Mouse (Mus musculus) midbrain, embryonic 13.5 days (tissue): ENCODE results near the gene Pigf. TPM values are rescaled to one million over a fixed set of nuclear protein-coding genes. Genes with fewer than 3 reads are reported as not detected.
"Not testable (repeated sequence)": the region's sequence is repeated elsewhere in the genome, so short reads cannot be mapped to it uniquely, and the experiment has no call there.

ENCODE experiments used
- ATAC-seq: fragments of 200-750 bp; cut with Nextera tagmentation; 2 replicates; pipeline ENCODE4 v1.8.0; 2017; ENCODE audit warnings: mild to moderate bottlenecking, moderate TSS enrichment, moderate library complexity
- H3K27ac ChIP-seq: fragments of 300-500 bp; sonication (generic); 2 replicates; pipeline ENCODE4 v1.5.1; 2015; ENCODE audit warnings: inconsistent platforms, mild to moderate bottlenecking, moderate library complexity
- H3K27me3 ChIP-seq: fragments of 300-500 bp; sonication (generic); 2 replicates; pipeline ENCODE4 v1.6.1; 2015; ENCODE audit warnings: mild to moderate bottlenecking, inconsistent platforms
- H3K36me3 ChIP-seq: fragments of 300-500 bp; sonication (generic); 2 replicates; pipeline ENCODE4 v1.6.1; 2015; ENCODE audit warnings: mild to moderate bottlenecking, inconsistent platforms
- H3K4me1 ChIP-seq: fragments of 300-500 bp; sonication (generic); replicated peaks from 2 replicates; pipeline ENCODE4 v1.6.1; 2015; ENCODE audit warnings: inconsistent platforms
- H3K4me2 ChIP-seq: fragments of 300-500 bp; sonication (generic); replicated peaks from 2 replicates; pipeline ENCODE4 v1.6.1; 2015; ENCODE audit warnings: moderate library complexity, mild to moderate bottlenecking, inconsistent platforms
- H3K4me3 ChIP-seq: fragments of 300-500 bp; sonication (generic); replicated peaks from 2 replicates; pipeline ENCODE4 v1.5.1; 2015; ENCODE audit warnings: mild to moderate bottlenecking, inconsistent platforms
- H3K9ac ChIP-seq: fragments of 300-500 bp; sonication (generic); replicated peaks from 2 replicates; pipeline ENCODE4 v1.6.1; 2015; ENCODE audit warnings: mild to moderate bottlenecking, inconsistent platforms
- H3K9me3 ChIP-seq: fragments of 300-500 bp; sonication (generic); 2 replicates; pipeline ENCODE4 v1.6.1; 2016; ENCODE audit warnings: mild to moderate bottlenecking, inconsistent platforms
- WGBS: fragments of 180-500 bp; shearing (Covaris S2); methylation state at CpG from one replicate; pipeline ENCODE4 v1.1.7; 2015; 5-methylcytosine and 5-hydroxymethylcytosine counted together
- polyA plus RNA-seq: library from polyadenylated mRNA; unstranded; fragments of >200 nt; fragmentation: Nextera tagmentation; extraction: Ambion mirVana; gene quantifications from 2 replicates; pipeline ENCODE4 v1.2.1, GENCODE M21; 2015

Gene Pigf
- polyA plus RNA-seq: 37.1 and 38.4 TPM in 2 replicates

GRCm38 (mm10) chr17:87025269-87025949, at the start of gene Pigf, which contains the start of gene Cript:
Gene Pigf, minus strand, starts transcription at chr17:87025406.
Gene Cript, plus strand, starts transcription at chr17:87025550.
- H3K9ac ChIP-seq: peak within 1 kb of the TSS; percentile 82
- H3K4me2 ChIP-seq: peak within 1 kb of the TSS; percentile 97
- peak; percentile 100 for ATAC-seq
- H3K36me3 ChIP-seq: peaks cover 22% of the 10 kb centered on the region
- peaks cover 19% of the 10 kb centered on the region for H3K4me1 ChIP-seq
- peak within 1 kb of the TSS; percentile 27; the same call in 1 of the 2 replicates for H3K27ac ChIP-seq
- H3K4me3 ChIP-seq: peak within 1 kb of the TSS; percentile 66
- H3K27me3 ChIP-seq: no peaks in the 10 kb centered on the region
- no peaks in the 10 kb centered on the region for H3K9me3 ChIP-seq
- under 1% methylated on average over 43 of the region's 43 CpGs for WGBS

DNA sequence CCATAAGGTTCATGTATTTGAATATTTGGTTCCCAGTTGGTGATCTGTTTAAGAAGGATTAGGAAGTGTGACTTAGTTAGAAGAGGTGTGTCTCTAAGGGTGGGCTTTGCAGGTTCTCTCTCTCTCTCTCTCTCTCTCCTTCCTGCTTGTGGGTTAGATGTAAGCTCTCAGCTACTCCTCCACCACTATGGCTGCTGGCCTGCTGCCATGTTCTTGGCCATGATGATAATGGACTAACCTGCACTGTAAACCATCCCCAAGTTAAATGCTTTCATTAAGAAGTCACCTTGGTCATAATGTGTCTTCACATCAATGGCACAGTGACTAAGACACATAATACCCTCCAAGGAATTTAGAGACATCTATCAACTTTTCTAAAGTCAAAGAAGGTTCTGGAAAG, 48.3 kb upstream of the Pigf start:
- H3K27ac ChIP-seq: no peak overlapping the region
- H3K9me3 ChIP-seq: no peaks in the 10 kb centered on the region
- no peak for ATAC-seq
- H3K36me3 ChIP-seq: no peaks in the 10 kb centered on the region
- H3K4me1 ChIP-seq: no peaks in the 10 kb centered on the region
- no peaks in the 10 kb centered on the region for H3K27me3 ChIP-seq
- no peak overlapping the region for H3K4me3 ChIP-seq
- no peak overlapping the region for H3K4me2 ChIP-seq
- H3K9ac ChIP-seq: no peak overlapping the region

DNA sequence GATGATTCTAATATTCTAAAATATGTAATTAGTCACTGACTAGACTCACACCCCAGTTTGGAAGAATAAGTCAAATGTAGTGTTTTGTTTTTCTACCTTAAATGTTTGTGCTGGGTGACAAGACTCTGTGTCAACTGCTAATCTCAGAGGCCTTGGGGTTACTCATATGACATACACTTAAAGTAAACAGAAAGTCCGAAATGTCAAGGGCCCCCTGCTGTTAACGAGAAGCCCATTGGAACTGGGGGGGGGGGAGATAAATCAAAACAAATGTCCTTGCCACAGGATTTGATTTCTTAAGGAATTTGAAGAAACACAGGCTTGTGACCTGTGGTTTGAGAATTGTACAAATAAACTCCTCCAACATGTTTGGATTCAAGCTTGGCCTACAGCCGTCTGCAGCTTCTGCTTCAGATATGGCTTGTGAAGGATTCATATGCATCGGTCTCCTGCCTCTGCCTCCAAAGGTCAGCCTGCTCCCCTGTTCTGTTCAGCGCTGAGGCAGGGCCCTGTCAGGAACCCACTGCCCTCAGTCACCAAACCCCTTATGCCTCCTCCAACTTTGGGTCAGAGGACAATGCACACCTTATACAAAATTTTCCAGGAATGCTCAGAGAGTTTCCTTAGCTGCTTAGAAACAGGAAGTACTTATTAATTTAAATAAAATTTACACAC, 47.7 kb upstream of the Pigf start:
- WGBS: 82% methylated on average over 5 of the region's 5 CpGs
- no peak for ATAC-seq
- H3K9ac ChIP-seq: no peak overlapping the region

GRCm38 (mm10) chr17:87072183-87072582, 47.0 kb upstream of the Pigf start:
- H3K27me3 ChIP-seq, H3K9ac ChIP-seq, H3K9me3 ChIP-seq, H3K4me2 ChIP-seq, ATAC-seq, H3K4me1 ChIP-seq, H3K36me3 ChIP-seq, H3K27ac ChIP-seq, H3K4me3 ChIP-seq: not testable (repeated sequence)
- whole genome bisulfite sequencing: 90% methylated on average over 1 of the region's 1 CpGs

More for the DNA sequence above, 47.7 kb upstream of the Pigf start:
- H3K27me3 ChIP-seq: no peaks in the 10 kb centered on the region
- H3K9me3 ChIP-seq: no peaks in the 10 kb centered on the region
- H3K4me2 ChIP-seq: no peak overlapping the region
- no peaks in the 10 kb centered on the region for H3K4me1 ChIP-seq
- no peak overlapping the region for H3K27ac ChIP-seq
- H3K36me3 ChIP-seq: no peaks in the 10 kb centered on the region
- no peak overlapping the region for H3K4me3 ChIP-seq

DNA sequence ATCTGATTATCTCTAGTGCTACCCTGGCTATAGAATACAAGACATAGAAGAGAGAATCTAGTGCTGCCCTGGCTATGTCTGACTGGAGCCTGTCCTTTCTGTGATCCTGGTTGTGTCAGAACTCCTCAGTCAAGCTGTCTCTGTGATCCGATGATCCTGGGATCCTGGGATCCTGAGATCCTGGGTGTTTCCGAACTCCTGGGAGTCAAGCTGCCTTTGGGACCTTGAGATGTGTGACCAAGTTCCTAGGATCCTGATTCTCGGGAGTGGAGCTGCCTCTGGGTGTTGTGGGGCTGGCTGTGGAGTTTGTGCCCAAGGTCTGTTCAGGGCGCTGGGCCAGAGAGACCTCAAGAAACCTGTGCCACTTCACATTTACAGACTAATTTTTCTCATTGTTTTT, 43.8 kb upstream of the Pigf start:
- Histone ChIP-seq H3K27me3 (no peaks in the 10 kb centered on the region), H3K9ac (no peak overlapping the region), H3K27ac (no peak overlapping the region), H3K9me3 (no peaks in the 10 kb centered on the region), H3K4me2 (no peak overlapping the region), H3K4me3 (no peak overlapping the region), H3K36me3 (no peaks in the 10 kb centered on the region), H3K4me1 (no peaks in the 10 kb centered on the region)
- 93% methylated on average over 4 of the region's 4 CpGs for WGBS
- no peak for ATAC-seq

GRCm38 (mm10) chr17:87063969-87064368, 38.8 kb upstream of the Pigf start:
- no peaks in the 10 kb centered on the region for H3K27me3 ChIP-seq
- H3K4me2 ChIP-seq: no peak overlapping the region
- H3K27ac ChIP-seq: no peak overlapping the region
- no peaks in the 10 kb centered on the region for H3K9me3 ChIP-seq
- H3K9ac ChIP-seq: no peak overlapping the region
- no peaks in the 10 kb centered on the region for H3K4me1 ChIP-seq
- 86% methylated on average over 6 of the region's 6 CpGs for WGBS
- H3K4me3 ChIP-seq: no peak overlapping the region
- no peak for ATAC-seq
- H3K36me3 ChIP-seq: no peaks in the 10 kb centered on the region

GRCm38 (mm10) chr17:87063461-87063860, 38.3 kb upstream of the Pigf start:
- Histone ChIP-seq H3K27me3 (no peaks in the 10 kb centered on the region), H3K4me2 (no peak overlapping the region), H3K4me3 (no peak overlapping the region), H3K36me3 (no peaks in the 10 kb centered on the region), H3K9me3 (no peaks in the 10 kb centered on the region), H3K27ac (no peak overlapping the region), H3K9ac (no peak overlapping the region), H3K4me1 (no peaks in the 10 kb centered on the region)
- 91% methylated on average over 7 of the region's 7 CpGs for WGBS
- no peak for ATAC-seq

- ATAC-seq: no peak
- Histone ChIP-seq H3K27me3 (no peaks in the 10 kb centered on the region), H3K4me1 (no peaks in the 10 kb centered on the region), H3K4me2 (no peak overlapping the region), H3K9me3 (no peaks in the 10 kb centered on the region), H3K4me3 (no peak overlapping the region), H3K36me3 (no peaks in the 10 kb centered on the region), H3K27ac (no peak overlapping the region), H3K9ac (no peak overlapping the region)
- WGBS: 80% methylated on average over 9 of the region's 9 CpGs
These were observed 37.4 kb upstream of the Pigf start for GRCm38 (mm10) chr17:87062639-87063038.

- no peak for ATAC-seq
- H3K9ac ChIP-seq: no peak overlapping the region
- H3K27me3 ChIP-seq: no peaks in the 10 kb centered on the region
- WGBS: 75% methylated on average over 8 of the region's 8 CpGs
- no peaks in the 10 kb centered on the region for H3K36me3 ChIP-seq
- no peaks in the 10 kb centered on the region for H3K9me3 ChIP-seq
- peaks cover 8% of the 10 kb centered on the region; the same call in 1 of the 2 replicates for H3K4me1 ChIP-seq
- no peak overlapping the region for H3K27ac ChIP-seq
- no peak overlapping the region for H3K4me3 ChIP-seq
- no peak overlapping the region for H3K4me2 ChIP-seq
These were observed 32.5 kb upstream of the Pigf start for GRCm38 (mm10) chr17:87057486-87058266.

GRCm38 (mm10) chr17:87056761-87057160, 31.6 kb upstream of the Pigf start:
- Histone ChIP-seq H3K9ac (no peak overlapping the region), H3K27ac (no peak overlapping the region), H3K9me3 (no peaks in the 10 kb centered on the region), H3K4me1 (peaks cover 8% of the 10 kb centered on the region; the same call in 1 of the 2 replicates), H3K36me3 (no peaks in the 10 kb centered on the region), H3K4me2 (no peak overlapping the region), H3K4me3 (no peak overlapping the region), H3K27me3 (no peaks in the 10 kb centered on the region)
- no peak for ATAC-seq
- 94% methylated on average over 7 of the region's 7 CpGs for WGBS

DNA sequence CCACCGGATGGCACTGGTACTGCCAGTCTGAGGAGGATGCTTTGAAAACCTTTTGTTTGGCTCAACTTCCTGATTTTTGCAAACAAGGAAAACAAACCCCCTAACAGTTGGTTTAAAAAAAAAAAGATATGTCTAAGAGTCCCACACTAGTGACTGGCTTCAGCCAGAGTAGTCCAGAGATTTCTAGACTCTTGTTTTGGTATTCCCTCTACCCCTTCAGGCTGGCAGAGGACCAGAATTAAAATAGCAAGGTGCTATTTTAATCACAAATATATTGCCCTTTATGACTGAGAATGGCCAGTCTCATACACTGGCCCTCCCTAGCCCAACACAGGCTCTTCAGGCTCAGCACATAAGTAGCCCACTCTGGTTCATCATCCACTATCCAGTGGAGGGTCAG, 30.5 kb upstream of the Pigf start:
- H3K4me2 ChIP-seq: no peak overlapping the region
- peaks cover 8% of the 10 kb centered on the region; the same call in 1 of the 2 replicates for H3K4me1 ChIP-seq
- no peaks in the 10 kb centered on the region for H3K9me3 ChIP-seq
- no peaks in the 10 kb centered on the region for H3K36me3 ChIP-seq
- WGBS: 86% methylated on average over 1 of the region's 1 CpGs
- no peaks in the 10 kb centered on the region for H3K27me3 ChIP-seq
- H3K4me3 ChIP-seq: no peak overlapping the region
- H3K9ac ChIP-seq: no peak overlapping the region
- H3K27ac ChIP-seq: no peak overlapping the region
- ATAC-seq: no peak

DNA sequence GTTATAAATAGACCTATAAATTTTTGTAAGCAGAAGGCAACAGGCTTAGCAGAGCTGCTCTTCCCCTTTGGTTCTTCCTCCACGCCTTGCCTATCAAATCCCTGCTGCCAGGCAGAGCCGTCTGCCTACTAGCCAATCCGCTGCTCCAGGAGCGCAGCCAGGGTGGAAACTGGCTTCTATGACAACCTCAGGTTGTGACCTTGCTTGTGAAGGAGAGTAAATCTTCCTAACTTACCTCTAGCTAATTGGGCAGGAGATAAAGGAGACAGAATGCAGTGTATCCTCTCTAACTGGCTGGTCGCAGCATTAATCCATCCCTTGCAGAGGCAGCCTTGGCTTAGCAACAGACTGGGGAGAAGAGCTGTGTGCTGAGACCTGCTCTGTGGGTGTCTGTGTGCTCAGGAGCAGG, 29.8 kb upstream of the Pigf start:
- 37% methylated on average over 5 of the region's 5 CpGs for WGBS
- peaks cover 8% of the 10 kb centered on the region; the same call in 1 of the 2 replicates for H3K4me1 ChIP-seq
- no peak overlapping the region for H3K4me3 ChIP-seq
- no peaks in the 10 kb centered on the region for H3K9me3 ChIP-seq
- ATAC-seq: no peak
- no peaks in the 10 kb centered on the region for H3K27me3 ChIP-seq
- H3K4me2 ChIP-seq: no peak overlapping the region
- no peaks in the 10 kb centered on the region for H3K36me3 ChIP-seq
- H3K27ac ChIP-seq: no peak overlapping the region
- H3K9ac ChIP-seq: no peak overlapping the region
